Mouse (Mus musculus) thymus, adult 2 months (tissue): Measurements from ENCODE around the gene Mrpl28.

Experiments used
- CTCF ChIP-seq: fragments of 200-500 bp; IDR thresholded peaks from 2 replicates; pipeline ENCODE4 v1.5.1; 2012; ENCODE audit warnings: mild to moderate bottlenecking, control low read depth, low read length, moderate library complexity, borderline replicate concordance; ENCODE audit not compliant: control insufficient read depth, poor library complexity, insufficient read depth; ENCODE audit errors: extremely low read depth
- POLR2A ChIP-seq: fragments of 200-500 bp; IDR thresholded peaks from 2 replicates; pipeline ENCODE4 v1.6.1; 2012; ENCODE audit warnings: mild to moderate bottlenecking, low read length, control low read depth, moderate library complexity; ENCODE audit not compliant: control insufficient read depth, poor library complexity, insufficient read depth; ENCODE audit errors: extremely low read depth

DNA sequence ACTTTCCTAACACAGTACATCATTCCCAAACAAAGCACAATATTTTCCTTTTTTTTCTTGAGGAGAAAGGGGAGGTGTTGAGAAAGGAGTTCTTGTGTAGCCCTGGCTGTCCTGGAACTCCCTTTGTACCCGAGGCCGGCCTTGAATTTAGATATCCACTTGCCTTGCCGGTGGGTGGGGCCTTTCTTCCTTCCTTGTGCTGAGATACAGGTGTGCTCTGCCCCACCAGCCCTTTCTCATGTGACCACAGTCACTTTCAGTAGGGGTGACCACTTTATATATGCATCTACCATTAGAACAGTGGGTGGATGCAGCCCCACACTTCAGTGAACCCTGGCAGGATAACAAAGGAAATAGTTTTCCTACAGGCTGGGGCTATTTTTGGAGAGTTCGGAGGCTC is 11.6 kb upstream of the Mrpl28 start:
- TF ChIP-seq CTCF (no peak), POLR2A (no peak)
